Mouse (Mus musculus) retina, postnatal 1 day (tissue): ENCODE measurements around the gene Plekhb2.
A peak's percentile ranks its signal among the peaks of the same experiment; 100 is the strongest.

Source experiments
- DNase-seq: peaks from one replicate; pipeline ENCODE4 v3.0.0-alpha.2; 2012

Gene Plekhb2

GRCm38 (mm10) chr1:34834904-34835303 lies 14.9 kb upstream of the Plekhb2 start:
- no peak for DNase-seq

DNA sequence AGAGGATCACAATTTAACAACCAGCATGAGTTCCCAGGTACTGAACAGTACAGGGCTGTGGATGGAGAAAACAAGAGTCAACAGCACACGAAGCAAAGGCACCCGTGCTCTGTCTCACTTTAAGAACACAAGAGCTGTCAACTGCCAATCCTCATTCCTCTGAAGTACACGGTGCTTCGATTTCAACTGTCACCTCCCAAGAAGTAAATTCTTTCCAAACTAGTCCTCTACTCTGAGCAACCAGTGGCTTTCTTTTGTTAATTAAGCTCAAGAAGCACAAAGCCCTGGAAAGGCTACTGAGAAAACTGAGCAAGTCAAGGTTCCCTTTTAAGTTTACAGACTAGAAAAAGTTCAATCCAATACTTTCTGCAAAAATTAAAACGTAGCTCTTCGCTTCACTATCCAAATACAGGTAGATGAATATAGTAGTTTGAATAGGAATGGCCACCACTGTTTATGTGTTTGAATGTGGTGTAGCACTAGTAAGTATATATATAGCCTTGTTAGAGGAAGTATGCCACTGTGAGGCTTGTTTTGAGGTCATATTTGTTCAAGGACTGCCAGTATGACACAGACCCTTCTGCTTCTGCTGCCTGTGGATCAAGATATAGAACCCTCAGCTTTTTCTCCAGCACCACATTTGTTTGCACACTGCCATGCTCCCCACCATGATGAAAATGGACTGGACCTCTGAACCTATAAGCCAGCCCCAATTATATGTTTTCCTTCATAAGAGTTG lies 11.7 kb upstream of the Plekhb2 start:
- DNase-seq: no peak

DNA sequence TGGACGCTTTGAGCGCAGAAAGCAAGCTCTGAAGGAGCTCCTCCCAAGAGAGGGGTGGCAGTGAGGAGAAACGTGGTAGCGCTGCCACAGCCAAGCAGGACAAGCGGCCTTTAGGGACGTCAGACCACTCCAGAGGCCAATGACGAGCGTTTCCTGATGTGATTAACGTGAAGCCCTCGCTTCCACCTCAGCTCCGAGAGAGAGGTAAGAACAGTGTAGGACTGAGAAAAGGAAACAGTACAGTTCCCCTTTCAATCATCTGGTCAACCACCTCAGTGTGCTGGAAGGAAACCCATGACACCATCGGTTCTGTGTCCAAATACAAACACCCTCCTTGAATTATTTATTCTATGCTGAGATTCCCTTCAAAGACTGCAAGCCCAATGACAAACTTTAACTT lies 10.5 kb upstream of the Plekhb2 start:
- no peak for DNase-seq

DNA sequence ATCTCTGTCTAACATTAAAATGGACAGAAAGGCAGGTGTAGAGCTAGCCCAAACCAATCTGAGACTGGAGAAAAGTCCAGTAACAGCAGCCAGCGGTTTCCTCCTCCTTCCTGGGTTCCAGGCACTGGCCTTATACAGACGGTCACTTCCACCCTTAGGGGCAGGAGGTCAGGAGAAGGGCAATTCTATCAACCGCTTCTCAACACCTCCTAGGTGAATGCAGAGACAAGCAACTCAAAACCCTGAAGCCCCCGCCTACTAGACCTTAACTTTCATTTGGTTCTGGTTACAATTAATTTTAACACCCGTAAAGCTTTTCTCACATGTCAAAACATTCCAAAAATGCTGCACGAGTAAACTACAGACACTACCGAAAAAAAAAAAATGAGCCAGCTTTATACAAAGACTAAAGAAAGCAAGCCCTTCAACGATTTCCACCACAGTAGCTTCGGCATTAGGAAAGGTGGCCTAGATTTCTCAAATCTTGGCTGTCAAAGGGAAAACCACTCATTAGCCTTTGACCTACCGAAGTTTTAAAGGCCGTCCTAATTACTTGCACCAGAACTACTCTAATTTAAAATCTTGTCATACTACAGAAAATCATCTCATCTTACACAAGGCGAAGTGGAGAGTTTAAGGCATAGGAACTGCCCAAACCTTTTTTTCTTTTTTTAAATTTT lies 7.9 kb upstream of the Plekhb2 start:
- DNase-seq: peak; percentile 59

GRCm38 (mm10) chr1:34842389-34842861 lies 7.4 kb upstream of the Plekhb2 start:
- peak; percentile 80 for DNase-seq

DNA sequence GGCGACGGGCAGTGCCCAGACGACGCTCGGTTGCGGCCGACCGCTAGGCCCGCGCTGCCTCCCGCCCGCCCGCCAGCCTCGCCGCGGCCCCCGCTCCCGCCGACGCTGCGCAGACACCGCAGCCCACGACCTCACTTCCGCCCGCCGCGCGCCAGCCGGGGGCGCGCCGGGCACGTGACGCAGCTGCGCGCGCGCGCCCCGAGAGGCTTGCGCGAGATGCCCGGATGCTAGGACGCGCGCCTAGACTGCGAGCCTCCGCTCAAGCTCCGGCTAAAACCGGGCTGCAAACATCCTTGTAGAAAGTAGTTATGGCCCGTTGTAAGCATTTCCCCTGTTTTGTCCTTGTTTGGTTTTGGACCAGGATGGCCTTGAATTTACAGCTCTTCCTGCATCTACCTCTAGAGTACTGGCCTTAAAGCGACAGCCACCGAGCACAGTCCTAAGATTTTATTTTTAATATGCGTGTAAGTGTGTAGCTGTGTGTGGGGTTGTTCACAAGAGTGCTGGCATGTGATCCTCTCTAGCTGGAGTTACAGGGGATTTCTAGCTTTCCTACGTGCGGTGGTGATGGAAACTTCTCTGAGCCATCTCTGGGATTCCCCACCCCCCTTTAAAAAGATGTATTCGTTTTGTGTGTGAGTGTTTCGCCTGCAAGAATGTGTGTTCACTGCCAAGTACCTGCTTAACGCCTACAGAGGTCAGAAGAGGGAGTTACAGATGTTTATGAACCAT lies 6.7 kb upstream of the Plekhb2 start, which contains the start of gene Fam168b:
Gene Fam168b, minus strand, starts transcription at position 179 of the 732 bp plus-strand sequence.
- peak; percentile 94 for DNase-seq

DNA sequence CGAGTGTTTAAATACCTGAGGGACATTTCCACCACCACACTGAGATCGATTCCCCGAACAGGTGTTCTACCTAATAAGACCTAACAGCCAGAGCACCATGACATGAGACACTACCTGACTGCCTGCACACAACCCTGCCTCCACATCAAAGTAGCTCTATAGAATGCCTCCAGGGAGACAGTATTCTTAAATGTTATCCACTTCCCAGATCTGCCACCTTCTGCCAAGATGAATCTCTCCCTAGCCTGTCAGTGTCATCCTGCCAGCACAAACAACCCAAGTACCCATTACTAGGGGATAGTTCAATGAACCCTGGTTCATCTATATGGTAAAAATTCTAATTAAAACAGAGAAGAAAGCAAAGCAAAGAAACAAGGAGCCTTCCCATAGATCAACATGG lies 2.7 kb upstream of the Plekhb2 start:
- DNase-seq: no peak

DNA sequence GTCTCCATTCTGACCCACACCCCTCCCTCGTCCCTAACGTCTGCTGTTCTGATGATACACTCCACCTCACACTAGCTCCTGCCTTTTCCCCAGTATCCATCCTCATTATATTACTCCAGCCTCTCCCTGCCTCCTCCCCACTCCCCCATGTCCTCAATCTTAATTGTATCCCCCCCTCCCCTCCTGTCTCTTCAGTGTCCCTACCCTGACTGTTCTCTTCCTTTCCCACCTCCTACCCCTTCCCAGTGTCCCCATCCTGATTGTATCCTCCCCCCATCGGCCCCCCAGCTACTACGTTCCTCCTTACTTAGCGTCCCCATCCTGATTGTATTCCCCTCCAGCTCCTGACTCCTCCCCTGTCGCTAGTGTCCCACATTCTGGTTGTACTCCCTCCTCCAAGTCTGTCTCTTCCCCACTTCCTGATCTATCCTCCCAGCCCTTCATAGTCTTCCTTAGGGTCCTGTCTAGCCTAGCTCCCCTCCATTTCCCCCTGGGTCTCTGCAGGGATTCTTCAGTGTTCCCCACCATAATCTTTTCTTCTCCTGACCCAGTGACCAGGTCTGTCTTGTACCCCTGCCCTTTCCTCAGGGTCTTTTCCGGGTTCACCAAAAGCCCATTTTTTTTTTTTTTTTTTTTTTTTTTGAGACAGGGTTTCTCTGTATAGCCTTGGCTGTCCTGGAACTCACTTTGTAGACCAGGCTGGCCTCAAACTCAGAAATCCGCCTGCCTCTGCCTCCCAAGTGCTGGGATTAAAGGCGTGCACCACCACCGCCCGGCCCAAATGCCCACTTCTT lies 764 bp downstream of the Plekhb2 start:
- peak; percentile 55 for DNase-seq

- peak; percentile 24 for DNase-seq
Measured at GRCm38 (mm10) chr1:34851562-34851961, 1.8 kb downstream of the Plekhb2 start.

- no peak for DNase-seq
Measured at GRCm38 (mm10) chr1:34852116-34852878, 2.5 kb downstream of the Plekhb2 start.

- no peak for DNase-seq
Measured at GRCm38 (mm10) chr1:34853786-34854185, 4.0 kb downstream of the Plekhb2 start.

GRCm38 (mm10) chr1:34855056-34855739 lies 5.4 kb downstream of the Plekhb2 start:
- DNase-seq: no peak

DNA sequence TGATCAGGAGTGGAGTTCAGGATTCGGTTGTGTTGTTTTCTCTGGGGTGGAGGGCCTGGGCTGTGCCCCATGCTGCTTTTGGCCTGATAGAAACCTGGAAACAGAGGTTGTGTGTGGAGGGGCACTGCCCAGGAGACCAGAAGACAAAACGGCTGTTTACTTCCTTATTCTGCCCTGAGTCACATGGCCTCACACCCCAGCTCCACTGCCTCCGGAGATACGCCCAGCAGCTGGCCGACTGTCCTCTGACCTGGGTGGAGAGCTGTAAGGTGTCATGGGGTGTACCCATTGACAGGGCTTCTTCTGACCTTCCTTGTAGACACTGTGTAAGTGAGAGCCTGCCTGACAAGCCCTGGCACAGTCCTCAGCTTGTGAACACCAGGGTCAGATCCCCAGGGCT lies 8.9 kb downstream of the Plekhb2 start:
- no peak for DNase-seq

DNA sequence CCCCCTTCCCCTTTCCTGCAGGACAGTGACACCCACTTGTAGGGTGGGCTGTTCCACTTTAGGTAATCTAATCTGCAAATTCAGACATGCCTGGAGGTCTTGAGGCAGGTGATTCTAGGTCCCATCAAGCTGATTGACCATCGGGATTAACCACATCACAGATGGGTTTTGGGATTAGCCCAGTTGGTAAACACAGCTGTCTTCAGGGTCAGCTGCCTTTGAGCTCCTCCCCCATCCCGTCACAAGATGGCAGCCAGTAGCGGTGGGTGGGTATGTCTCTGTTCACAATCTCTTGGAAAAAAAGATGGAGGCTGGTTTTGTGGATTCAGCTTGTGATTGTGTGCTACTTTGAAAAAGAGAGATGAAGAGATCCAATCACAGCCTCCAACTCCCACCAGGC lies 10.0 kb downstream of the Plekhb2 start:
- peak; percentile 63 for DNase-seq

GRCm38 (mm10) chr1:34860205-34860604 lies 10.4 kb downstream of the Plekhb2 start:
- DNase-seq: no peak

DNA sequence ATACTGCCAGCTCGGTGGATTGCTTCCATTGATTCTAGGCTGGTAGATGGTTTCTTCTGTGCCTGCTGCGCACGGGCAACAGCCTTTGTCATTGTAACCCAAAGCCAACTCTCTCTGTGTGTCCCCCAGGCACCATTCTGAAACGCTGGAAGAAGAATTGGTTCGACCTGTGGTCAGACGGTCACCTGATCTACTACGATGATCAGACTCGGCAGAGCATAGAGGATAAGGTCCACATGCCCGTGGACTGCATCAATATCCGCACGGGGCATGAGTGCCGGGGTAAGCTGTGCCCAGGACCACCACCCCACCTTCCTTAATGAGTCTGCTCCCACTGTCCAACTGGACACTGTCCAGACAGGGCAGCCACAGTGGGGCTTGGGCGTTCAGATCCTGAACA lies 13.1 kb downstream of the Plekhb2 start:
- DNase-seq: no peak

- DNase-seq: no peak
Measured at GRCm38 (mm10) chr1:34863323-34863722, 13.5 kb downstream of the Plekhb2 start.

GRCm38 (mm10) chr1:34864243-34864642 lies 14.5 kb downstream of the Plekhb2 start:
- no peak for DNase-seq

- no peak for DNase-seq
Measured at GRCm38 (mm10) chr1:34865866-34866265, 16.1 kb downstream of the Plekhb2 start.

DNA sequence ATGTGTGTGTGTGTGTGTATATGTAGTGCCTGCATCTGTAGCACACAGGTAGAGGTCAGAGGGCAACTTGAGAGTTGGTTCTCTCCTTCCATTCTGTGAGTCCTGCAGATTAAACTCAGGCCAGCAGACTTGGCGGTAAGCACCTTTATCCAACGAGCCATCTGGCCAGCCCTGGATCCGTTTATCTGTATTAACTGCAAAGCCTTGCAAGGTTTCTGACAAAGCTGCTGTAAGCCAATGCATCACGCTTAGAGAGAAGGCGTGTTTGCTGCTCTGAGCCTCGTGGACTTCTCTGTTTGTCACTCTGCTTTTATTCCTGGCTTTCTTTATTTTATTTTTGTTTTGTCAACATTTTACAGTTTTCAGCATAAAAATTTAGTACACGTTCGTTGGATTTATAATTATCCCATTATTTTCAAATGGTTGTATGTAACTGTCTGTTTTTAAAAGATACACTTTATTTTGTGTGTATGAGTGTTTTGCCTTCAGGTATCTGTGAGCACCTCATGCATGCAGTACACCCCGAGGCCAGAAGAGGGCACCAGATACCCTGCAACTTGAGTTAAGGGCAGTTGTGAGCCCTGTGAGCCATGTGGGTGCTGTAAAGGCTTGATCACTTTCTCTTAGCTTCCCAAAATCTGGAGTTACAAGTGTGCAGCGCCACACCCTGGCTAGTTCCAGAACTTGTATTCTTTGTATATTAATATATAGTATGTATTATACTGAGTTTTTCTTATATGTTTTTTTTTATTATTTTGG lies 17.2 kb downstream of the Plekhb2 start:
- DNase-seq: peak; percentile 89

GRCm38 (mm10) chr1:34867574-34867955 lies 17.8 kb downstream of the Plekhb2 start:
- no peak for DNase-seq
